Mouse (Mus musculus) heart, embryonic 12.5 days (tissue): ENCODE measurements at regions not wholly inside any gene's neighbourhood (a gene's known extent, or its start where the extent isn't known, plus 50 kb on each side); places are given as distances from the start of the nearest gene placed in this dataset.

ENCODE experiments used
- ATAC-seq: fragments of 200-750 bp; cut with Nextera tagmentation; 2 replicates; pipeline ENCODE4 v1.8.0; 2017; ENCODE audit warnings: moderate TSS enrichment, moderate library complexity; ENCODE audit not compliant: insufficient number of reproducible peaks, low FRiP score
- H3K27ac ChIP-seq: fragments of 300-500 bp; sonication (generic); 2 replicates; pipeline ENCODE4 v1.5.1; 2016; ENCODE audit warnings: mild to moderate bottlenecking, moderate library complexity; ENCODE audit not compliant: poor library complexity, severe bottlenecking
- H3K27me3 ChIP-seq: fragments of 300-500 bp; sonication (generic); replicated peaks from 2 replicates; pipeline ENCODE4 v1.6.1; 2016; ENCODE audit warnings: mild to moderate bottlenecking, moderate library complexity
- H3K36me3 ChIP-seq: fragments of 300-500 bp; sonication (generic); 2 replicates; pipeline ENCODE4 v1.6.1; 2016; ENCODE audit warnings: mild to moderate bottlenecking, moderate library complexity
- H3K4me1 ChIP-seq: fragments of 300-500 bp; sonication (generic); replicated peaks from 2 replicates; pipeline ENCODE4 v1.6.1; 2016; ENCODE audit warnings: mild to moderate bottlenecking
- H3K4me2 ChIP-seq: fragments of 300-500 bp; sonication (generic); 2 replicates; pipeline ENCODE4 v1.6.1; 2016; ENCODE audit warnings: mild to moderate bottlenecking, moderate library complexity
- H3K4me3 ChIP-seq: fragments of 300-500 bp; sonication (generic); 2 replicates; pipeline ENCODE4 v1.5.1; 2016; ENCODE audit warnings: mild to moderate bottlenecking
- H3K9ac ChIP-seq: fragments of 300-500 bp; sonication (generic); 2 replicates; pipeline ENCODE4 v1.6.1; 2016; ENCODE audit warnings: mild to moderate bottlenecking, moderate library complexity
- H3K9me3 ChIP-seq: fragments of 300-500 bp; sonication (generic); replicated peaks from 2 replicates; pipeline ENCODE4 v1.6.1; 2016; ENCODE audit warnings: mild to moderate bottlenecking, moderate library complexity
- WGBS: fragments of 180-500 bp; shearing (Covaris S2); methylation state at CpG from one replicate; pipeline ENCODE4 v1.1.7; 2016; 5-methylcytosine and 5-hydroxymethylcytosine counted together

GRCm38 (mm10) chr7:128834894-128835293 lies 90.2 kb downstream of the Sec23ip start:
- Histone ChIP-seq H3K27ac (no peak overlapping the region), H3K9me3 (no peaks in the 10 kb centered on the region), H3K36me3 (no peaks in the 10 kb centered on the region), H3K27me3 (no peaks in the 10 kb centered on the region), H3K4me2 (no peak overlapping the region), H3K4me1 (no peaks in the 10 kb centered on the region), H3K9ac (no peak overlapping the region), H3K4me3 (no peak overlapping the region)
- ATAC-seq: no peak
- WGBS: 42% methylated on average over 7 of the region's 7 CpGs

- no peak overlapping the region for H3K27ac ChIP-seq
- no peak for ATAC-seq
- no peaks in the 10 kb centered on the region for H3K4me1 ChIP-seq
- H3K36me3 ChIP-seq: no peaks in the 10 kb centered on the region
- H3K9me3 ChIP-seq: no peaks in the 10 kb centered on the region
- no peak overlapping the region for H3K4me3 ChIP-seq
- WGBS: 66% methylated on average over 6 of the region's 6 CpGs
- no peaks in the 10 kb centered on the region for H3K27me3 ChIP-seq
- no peak overlapping the region for H3K9ac ChIP-seq
- H3K4me2 ChIP-seq: no peak overlapping the region
These were observed 91.7 kb downstream of the Sec23ip start for GRCm38 (mm10) chr7:128836435-128836834.

GRCm38 (mm10) chr7:128842561-128842960 lies 97.8 kb downstream of the Sec23ip start:
- Histone ChIP-seq H3K36me3 (no peaks in the 10 kb centered on the region), H3K27ac (no peak overlapping the region), H3K27me3 (no peaks in the 10 kb centered on the region), H3K4me1 (no peaks in the 10 kb centered on the region), H3K9me3 (no peaks in the 10 kb centered on the region), H3K4me2 (no peak overlapping the region), H3K9ac (no peak overlapping the region), H3K4me3 (no peak overlapping the region)
- WGBS: 81% methylated on average over 10 of the region's 10 CpGs
- no peak for ATAC-seq

DNA sequence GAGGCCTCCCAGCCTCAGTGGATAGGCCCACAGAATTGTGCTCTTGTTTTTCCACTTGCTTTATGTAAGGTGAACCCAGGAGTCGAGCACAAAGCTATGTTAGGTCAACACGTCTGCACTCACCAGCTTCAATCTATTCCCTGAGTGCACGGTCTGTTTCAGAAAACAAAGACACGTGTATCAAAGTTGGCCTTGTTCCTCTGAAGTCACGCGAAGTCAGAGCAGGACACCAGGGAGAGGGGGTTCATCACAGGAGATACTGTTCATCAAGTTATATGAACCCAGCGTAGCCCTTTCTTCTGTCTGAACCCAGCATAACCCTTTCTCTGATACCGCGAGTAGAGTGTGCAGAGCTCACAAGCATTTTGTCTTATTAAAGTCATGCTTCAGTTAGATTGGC lies 98.8 kb downstream of the Sec23ip start:
- Histone ChIP-seq H3K27me3 (no peaks in the 10 kb centered on the region), H3K9ac (no peak overlapping the region), H3K9me3 (peaks cover 4% of the 10 kb centered on the region; the same call in 1 of the 2 replicates), H3K4me1 (no peaks in the 10 kb centered on the region), H3K4me3 (no peak overlapping the region), H3K27ac (no peak overlapping the region), H3K4me2 (no peak overlapping the region), H3K36me3 (no peaks in the 10 kb centered on the region)
- 87% methylated on average over 9 of the region's 9 CpGs for WGBS
- no peak for ATAC-seq

- H3K27me3 ChIP-seq: no peaks in the 10 kb centered on the region
- H3K9me3 ChIP-seq: peaks cover 9% of the 10 kb centered on the region; the same call in 1 of the 2 replicates
- H3K4me2 ChIP-seq: no peak overlapping the region
- H3K4me3 ChIP-seq: no peak overlapping the region
- no peak overlapping the region for H3K27ac ChIP-seq
- 47% methylated on average over 3 of the region's 3 CpGs for WGBS
- H3K4me1 ChIP-seq: peaks cover 5% of the 10 kb centered on the region
- H3K36me3 ChIP-seq: no peaks in the 10 kb centered on the region
- no peak overlapping the region for H3K9ac ChIP-seq
- ATAC-seq: no peak
These were observed 104.5 kb downstream of the Sec23ip start for GRCm38 (mm10) chr7:128849261-128849660.

- Histone ChIP-seq H3K4me1 (peaks cover 11% of the 10 kb centered on the region), H3K4me3 (no peak overlapping the region), H3K4me2 (peak overlapping the region; percentile 56), H3K27me3 (no peaks in the 10 kb centered on the region), H3K9me3 (peaks cover 4% of the 10 kb centered on the region; the same call in 1 of the 2 replicates), H3K27ac (no peak overlapping the region), H3K36me3 (no peaks in the 10 kb centered on the region), H3K9ac (no peak overlapping the region)
- peak; percentile 25; the same call in 1 of the 2 replicates for ATAC-seq
- WGBS: 46% methylated on average over 4 of the region's 4 CpGs
These were observed 109.5 kb downstream of the Sec23ip start for GRCm38 (mm10) chr7:128854193-128854592.

DNA sequence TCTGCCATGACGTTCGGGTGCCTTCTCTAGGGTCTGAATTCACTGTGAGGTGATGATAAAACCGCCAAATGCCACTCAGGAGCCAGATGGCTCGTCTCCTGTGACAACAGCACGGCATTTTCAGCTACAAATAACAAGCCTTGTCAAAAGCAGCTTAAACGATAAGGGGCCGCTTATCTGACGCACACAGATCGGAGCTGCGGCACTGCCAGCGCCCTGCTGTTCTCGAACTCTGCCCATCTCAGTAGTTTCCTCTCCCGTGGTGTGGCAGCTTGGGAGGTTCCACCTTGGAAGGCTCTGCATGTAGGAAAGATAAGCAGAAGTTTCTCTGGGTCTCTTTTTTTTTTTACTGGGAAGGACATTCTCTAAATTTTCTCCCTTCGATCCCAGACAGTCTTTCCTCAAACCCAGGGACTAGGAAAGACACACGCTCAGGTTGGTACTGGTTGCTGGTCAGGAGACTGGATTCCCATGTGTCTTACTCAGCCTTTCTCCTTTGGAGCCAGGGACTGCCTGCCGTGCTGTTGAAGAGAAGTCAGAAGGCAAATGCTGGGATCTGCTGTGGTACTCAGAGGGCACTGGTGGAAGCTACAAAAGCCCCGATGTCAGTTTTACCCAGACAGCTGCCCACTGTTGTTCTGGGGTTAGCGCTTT lies 110.1 kb downstream of the Sec23ip start:
- Histone ChIP-seq H3K27ac (no peak overlapping the region), H3K27me3 (no peaks in the 10 kb centered on the region), H3K4me3 (no peak overlapping the region), H3K4me1 (peaks cover 11% of the 10 kb centered on the region), H3K9me3 (peaks cover 4% of the 10 kb centered on the region; the same call in 1 of the 2 replicates), H3K36me3 (no peaks in the 10 kb centered on the region), H3K4me2 (peak overlapping the region; percentile 56), H3K9ac (no peak overlapping the region)
- peak; percentile 85 for ATAC-seq
- WGBS: 14% methylated on average over 18 of the region's 18 CpGs

DNA sequence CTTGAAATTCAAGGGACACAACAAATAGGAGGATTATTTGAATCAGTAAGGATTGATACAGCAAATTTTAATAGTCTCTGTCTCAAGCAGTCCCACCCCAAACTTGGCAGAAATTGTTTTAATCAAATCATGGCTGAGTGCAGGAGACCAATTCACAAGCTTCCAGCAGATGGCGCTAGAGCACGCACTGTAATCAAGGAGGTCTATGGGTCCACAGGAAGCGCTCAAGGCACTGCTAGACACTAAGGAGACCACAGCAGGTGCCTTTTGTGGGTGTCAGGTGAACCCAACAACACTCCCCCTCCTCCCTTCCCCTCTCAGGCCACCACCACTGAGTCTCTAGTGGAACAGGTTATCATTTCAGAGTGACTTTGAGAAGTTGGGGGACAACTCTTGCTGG lies 115.4 kb downstream of the Sec23ip start:
- no peak overlapping the region for H3K4me3 ChIP-seq
- no peak overlapping the region for H3K9ac ChIP-seq
- no peaks in the 10 kb centered on the region for H3K4me1 ChIP-seq
- no peaks in the 10 kb centered on the region for H3K36me3 ChIP-seq
- no peak overlapping the region for H3K4me2 ChIP-seq
- H3K27ac ChIP-seq: no peak overlapping the region
- no peak; the same call in 1 of the 2 replicates for ATAC-seq
- no peaks in the 10 kb centered on the region for H3K27me3 ChIP-seq
- no peaks in the 10 kb centered on the region for H3K9me3 ChIP-seq
- WGBS: 8% methylated on average over 3 of the region's 3 CpGs

DNA sequence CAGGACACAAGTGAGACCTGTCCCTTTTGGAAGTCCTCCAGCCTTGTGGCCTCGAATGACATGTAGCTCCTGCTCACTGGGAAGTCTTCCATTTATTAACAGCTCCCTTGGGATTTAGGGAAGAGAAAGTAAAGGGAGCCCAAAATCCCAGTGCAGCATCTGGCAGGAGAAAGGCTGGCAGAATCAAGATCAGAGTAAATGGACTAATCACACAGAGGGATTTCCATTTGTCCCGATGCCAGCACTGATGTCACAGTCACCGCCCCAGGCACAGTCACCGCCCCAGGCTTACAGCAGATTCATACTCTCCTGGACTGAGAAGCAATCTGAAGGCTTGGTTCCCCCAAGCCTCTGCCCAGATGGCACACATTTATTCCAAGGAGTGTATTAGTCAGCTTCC lies 116.0 kb downstream of the Sec23ip start:
- 69% methylated on average over 4 of the region's 4 CpGs for WGBS
- Histone ChIP-seq H3K9ac (no peak overlapping the region), H3K27ac (no peak overlapping the region), H3K4me2 (no peak overlapping the region), H3K4me3 (no peak overlapping the region), H3K4me1 (no peaks in the 10 kb centered on the region), H3K36me3 (no peaks in the 10 kb centered on the region), H3K9me3 (no peaks in the 10 kb centered on the region), H3K27me3 (no peaks in the 10 kb centered on the region)
- ATAC-seq: no peak

- Histone ChIP-seq H3K4me2 (no peak overlapping the region), H3K9ac (no peak overlapping the region), H3K4me1 (no peaks in the 10 kb centered on the region), H3K36me3 (no peaks in the 10 kb centered on the region), H3K27ac (no peak overlapping the region), H3K27me3 (no peaks in the 10 kb centered on the region), H3K4me3 (no peak overlapping the region), H3K9me3 (no peaks in the 10 kb centered on the region)
- no peak for ATAC-seq
- WGBS: 75% methylated on average over 8 of the region's 8 CpGs
These were observed 116.6 kb downstream of the Sec23ip start for GRCm38 (mm10) chr7:128861376-128861775.

- H3K27ac ChIP-seq: no peak overlapping the region
- no peak overlapping the region for H3K4me2 ChIP-seq
- no peak overlapping the region for H3K9ac ChIP-seq
- H3K27me3 ChIP-seq: no peaks in the 10 kb centered on the region
- no peaks in the 10 kb centered on the region for H3K9me3 ChIP-seq
- H3K4me3 ChIP-seq: no peak overlapping the region
- ATAC-seq: no peak
- WGBS: 46% methylated on average over 2 of the region's 2 CpGs
- no peaks in the 10 kb centered on the region for H3K4me1 ChIP-seq
- no peaks in the 10 kb centered on the region for H3K36me3 ChIP-seq
These were observed 124.1 kb downstream of the Sec23ip start for GRCm38 (mm10) chr7:128868799-128869198.

DNA sequence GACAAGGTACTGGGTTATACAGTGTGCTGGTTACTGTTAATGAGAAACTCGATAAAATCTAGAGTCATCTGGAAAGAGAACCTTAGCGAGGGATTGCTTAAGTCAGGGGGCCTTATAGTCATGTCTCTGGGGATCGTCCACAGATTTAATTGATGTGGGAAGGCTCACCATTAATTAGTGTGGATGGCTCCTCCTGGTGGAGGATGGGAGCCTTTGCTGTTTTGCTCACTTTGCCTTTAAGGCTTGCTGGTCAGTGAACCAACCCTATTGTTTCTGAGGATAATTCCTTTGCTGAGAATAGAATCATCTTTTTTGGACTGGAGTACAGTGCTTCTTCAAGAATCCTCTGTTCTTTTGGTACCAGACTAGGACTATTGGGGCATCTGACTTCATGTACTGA lies 139.3 kb downstream of the Sec23ip start:
- H3K4me3 ChIP-seq: no peak overlapping the region
- 52% methylated on average over 3 of the region's 3 CpGs for WGBS
- H3K4me1 ChIP-seq: no peaks in the 10 kb centered on the region
- H3K27me3 ChIP-seq: no peaks in the 10 kb centered on the region
- peaks cover 3% of the 10 kb centered on the region; the same call in 1 of the 2 replicates for H3K9me3 ChIP-seq
- no peak for ATAC-seq
- no peak overlapping the region for H3K4me2 ChIP-seq
- no peak overlapping the region for H3K27ac ChIP-seq
- H3K36me3 ChIP-seq: no peaks in the 10 kb centered on the region
- H3K9ac ChIP-seq: no peak overlapping the region
